Mouse (Mus musculus): ENCODE data around the gene D630045J12Rik.

Gene D630045J12Rik

DNA sequence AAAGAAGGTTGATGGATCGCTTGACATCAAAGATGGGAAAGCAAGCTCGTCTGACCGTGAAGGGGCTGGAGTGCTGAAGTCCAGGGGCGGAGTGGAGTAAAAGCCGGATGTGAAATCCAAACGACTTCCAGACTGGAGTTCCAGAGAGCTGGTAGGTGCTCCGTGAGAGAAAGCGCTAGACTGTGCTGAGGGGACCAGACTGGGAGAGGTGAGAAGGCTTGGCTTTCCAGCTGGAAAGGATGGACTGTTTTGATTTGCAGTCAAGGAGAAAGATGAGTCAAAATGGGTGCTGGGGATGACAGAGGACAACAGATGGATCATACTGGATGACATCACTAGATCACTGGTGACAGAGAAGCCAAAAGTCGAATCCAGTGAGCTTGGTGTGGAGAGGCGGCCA lies 58.5 kb downstream of the D630045J12Rik start:
- no peak for DNase-seq (ENCODE audit: low read depth, low spot score)

DNA sequence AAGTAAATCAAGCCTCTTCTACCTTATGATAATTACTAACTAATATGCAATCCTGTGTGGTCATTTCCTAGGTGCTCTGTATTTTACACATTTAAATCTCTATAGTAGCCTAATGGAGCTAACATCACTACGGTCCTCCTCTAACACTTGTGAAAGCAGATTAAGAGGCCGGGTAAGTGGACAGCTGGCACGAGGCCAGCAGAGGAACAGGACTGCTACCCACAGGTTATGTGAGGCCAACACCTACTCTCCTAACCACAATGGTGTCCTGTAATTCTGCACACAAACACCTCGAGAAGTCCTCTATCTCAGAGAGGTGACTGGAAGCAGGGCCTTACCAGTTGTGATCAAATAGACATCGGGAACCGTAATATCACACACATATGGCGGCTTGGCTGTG lies 59.8 kb downstream of the D630045J12Rik start:
- no peak for DNase-seq (ENCODE audit: low read depth, low spot score)

DNA sequence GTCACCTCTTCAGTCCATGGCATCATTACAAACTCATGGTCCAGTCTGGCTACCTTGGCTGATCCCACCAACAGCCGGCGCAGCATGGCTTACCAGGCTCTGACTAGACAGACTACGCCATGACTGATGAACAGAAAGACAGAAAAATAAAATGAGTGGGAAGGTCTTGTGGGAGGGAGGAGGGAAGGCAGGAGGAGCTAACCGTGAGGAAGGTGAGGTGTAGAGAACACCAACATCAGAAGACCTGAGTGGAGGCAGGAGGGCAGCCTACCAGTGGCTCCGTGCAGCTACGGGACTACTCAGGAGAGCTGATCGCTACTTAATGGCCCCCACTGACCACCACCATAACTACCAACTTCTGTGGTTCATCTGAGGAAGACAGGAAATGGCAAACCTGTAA lies 60.9 kb downstream of the D630045J12Rik start:
- DNase-seq (ENCODE audit: low read depth, low spot score), result no peak

DNA sequence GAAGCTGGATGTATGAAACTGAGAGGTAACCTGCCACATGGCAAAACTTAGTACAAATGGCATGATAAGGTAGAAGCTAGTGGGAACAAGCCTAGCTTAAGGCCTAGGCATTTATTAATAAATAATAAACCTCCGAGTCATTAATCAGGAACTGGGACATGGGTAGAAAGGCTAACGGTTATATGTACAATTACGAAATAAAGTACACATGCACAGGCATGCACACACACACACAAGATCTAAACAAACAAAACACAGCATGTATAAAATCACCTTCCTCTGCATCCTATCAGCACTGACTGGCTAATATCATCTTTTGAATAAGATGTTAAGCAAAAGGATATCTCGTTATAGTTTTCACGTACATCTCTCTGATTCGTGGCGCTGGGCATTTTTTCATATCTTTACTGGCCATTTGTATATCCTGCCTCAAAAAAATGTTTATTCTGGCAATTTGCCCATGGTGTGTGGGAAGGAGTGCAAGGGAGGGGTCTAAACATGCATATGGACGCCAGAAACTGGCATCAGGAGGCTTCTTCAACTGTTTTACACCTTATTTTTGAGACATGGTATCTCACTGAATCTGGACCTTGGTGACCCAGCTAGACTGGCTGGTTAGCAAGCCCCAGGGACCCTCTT lies 67.4 kb downstream of the D630045J12Rik start:
- no peak for DNase-seq (ENCODE audit: low read depth, low spot score)

DNA sequence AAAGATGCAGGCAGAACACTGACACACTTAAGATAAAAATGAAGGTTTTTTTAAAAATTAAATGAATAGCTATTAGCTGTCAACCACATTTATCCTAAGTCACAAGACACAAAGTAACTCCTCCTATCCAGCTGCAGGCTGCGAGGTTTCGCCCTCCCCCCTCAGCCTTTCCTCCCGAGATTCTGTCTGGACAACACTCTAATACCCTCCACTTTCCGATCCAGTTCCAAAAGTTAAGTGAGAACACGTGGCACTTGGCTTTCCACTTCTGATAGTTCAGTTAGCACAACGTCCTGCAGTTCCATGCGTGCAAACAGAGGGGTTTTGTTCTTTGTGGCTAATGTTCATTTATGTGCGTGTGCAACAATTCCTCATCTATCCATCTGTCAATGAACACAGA lies 69.0 kb downstream of the D630045J12Rik start:
- DNase-seq (ENCODE audit: low read depth, low spot score), result no peak

DNA sequence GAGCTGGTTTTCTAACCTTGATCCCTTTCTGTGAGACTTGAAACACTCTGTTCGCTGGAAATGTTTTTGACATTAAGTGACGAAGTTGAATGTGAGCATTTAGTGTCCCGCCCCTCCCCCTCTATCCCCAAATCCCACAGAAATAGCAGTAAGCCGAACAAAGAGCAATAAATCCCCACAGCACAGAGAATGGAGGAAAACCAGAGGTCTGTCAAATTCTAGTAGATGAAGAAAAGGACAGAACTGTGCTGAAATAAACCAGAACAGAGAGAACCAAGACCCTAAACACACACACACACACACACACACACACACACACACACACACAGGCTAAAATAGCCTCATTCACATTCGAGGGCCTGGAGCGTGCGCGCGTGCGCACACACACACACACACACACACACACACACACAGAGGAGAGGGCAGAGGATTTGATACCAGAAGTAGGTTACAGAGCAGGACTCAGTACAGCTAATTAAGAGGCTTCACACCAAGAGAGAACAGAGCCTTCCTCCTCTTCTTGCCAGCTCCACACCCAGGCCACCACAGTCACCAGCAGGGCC lies 72.0 kb downstream of the D630045J12Rik start:
- DNase-seq (ENCODE audit: low read depth, low spot score), result no peak

DNA sequence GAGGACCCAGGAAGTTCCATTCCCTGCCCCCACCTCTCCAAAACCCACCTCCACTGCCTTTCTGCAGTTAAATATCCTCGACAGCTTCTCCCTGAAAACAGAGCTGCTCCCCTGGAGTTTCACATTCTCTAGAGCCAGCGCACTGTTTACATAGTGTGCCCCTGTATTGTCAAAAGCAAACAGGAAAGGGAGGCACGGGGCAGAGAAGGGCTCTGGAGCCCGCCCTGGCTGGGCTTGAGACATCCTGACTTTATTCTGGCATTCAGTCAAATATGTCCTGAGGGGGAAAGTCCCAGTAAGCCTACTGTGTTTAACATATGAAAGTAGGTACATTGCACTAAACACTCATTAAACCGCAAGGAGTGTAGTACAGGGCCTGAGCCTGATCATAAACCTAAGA lies 73.1 kb downstream of the D630045J12Rik start:
- DNase-seq (ENCODE audit: low read depth, low spot score), result no peak

DNA sequence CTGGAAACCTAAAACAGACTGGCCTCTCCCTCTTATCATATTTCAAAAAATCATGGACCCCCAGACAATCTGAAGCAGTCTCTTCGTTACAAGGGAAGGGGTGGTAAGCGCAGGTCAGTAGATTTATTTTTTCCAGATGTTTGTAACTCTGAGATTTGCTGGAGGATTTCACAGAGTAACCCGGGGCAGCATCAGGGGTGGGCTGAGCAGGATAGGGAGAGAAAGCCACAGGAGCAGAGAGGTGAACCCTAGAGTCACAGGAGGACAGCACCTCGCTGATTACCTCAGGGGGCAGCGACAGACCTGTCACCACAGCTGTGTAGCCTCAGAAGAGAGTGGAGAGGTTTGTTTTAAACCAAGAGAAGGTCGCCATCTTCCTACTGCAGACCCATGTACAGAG lies 88.4 kb downstream of the D630045J12Rik start:
- no peak for DNase-seq (ENCODE audit: low read depth, low spot score)

DNA sequence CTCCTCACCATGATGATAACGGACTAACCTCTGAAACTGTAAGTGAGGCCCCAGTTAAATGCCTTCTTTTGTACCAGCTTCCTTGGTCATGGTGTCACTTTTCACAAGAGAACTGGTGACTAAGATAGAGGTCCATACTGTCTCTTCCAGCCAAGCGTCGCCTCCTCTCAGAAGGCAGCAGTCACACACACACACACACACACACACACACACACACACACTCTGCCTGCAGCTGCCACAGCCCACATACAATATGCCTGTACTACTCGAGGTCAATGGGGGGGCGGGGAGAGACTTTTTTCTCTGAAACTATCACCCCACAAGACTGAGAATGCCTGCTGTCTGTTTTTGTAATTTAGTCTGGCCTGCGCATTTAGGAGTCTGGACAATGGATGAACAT lies 89.1 kb downstream of the D630045J12Rik start:
- no peak for DNase-seq (ENCODE audit: low read depth, low spot score)

DNA sequence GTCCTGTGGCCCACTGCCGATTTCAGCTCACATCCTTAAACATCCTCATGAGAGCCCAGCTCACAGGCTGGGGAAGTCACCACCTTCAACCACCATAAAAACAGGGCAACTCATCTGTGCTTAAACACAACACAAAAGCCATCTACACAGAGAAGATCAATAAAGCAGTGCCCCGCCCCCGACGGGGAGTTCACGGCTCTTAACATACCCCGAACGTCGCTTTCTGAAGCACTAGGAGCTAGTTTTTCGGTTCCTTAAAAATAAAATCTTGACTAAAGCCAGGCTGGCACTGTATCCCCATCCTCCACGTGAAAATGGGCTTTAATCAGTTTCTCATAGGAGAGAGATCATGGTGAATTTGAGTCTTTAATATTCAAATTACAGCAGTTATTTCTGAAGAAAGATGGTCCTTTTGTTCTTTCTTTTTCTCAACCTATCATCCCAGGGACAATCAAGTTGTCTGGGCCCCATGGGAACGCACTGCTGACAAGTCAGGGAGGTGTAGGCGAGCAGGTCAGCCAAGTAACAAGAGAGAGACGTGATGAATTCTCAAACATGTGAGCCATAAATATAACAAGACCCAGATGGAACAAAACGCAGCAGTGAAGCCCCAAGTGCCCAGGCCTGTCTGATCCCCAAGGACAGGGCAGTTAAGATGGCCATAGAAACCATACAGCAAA lies 90.8 kb downstream of the D630045J12Rik start:
- no peak for DNase-seq (ENCODE audit: low read depth, low spot score)

DNA sequence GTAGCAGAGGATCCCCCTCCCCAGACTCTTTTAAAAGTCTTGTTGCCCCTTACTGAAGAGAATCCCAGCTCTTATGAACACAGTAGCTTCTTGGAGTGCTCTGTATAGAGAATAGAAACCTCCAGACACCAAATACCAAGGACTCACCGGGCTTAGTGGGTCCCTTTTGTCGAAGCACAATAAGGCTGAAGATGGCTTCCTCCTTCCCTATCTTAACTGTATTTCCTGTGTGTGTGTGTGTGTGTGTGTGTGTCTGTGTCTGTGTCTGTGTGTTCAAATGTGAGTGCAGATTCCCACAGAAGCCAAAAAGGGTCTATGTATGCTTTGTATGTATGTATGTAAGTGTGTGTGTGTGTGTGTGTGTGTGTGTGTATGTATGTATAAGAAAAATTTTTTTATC lies 93.3 kb downstream of the D630045J12Rik start:
- no peak for DNase-seq (ENCODE audit: low read depth, low spot score)

DNA sequence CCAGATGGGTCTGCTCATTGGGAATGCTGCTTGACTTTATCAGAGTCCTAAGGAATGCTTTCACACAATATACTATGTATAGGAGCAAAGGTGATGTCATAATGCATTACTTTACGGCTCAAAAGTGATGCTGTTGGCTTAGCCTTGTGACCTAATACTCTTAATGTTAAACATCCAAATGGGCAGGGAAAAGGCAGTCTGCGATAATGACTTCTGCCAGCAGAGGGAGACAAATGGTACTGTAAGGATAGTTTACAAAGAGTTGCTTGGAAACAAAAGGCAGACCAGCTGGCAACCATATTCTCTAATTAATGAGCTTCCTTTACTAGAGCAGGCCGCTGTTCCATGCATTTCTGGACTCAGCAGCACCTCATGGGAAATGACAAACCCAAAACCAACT lies 93.7 kb downstream of the D630045J12Rik start:
- DNase-seq (ENCODE audit: low read depth, low spot score), result peak; percentile 68

DNA sequence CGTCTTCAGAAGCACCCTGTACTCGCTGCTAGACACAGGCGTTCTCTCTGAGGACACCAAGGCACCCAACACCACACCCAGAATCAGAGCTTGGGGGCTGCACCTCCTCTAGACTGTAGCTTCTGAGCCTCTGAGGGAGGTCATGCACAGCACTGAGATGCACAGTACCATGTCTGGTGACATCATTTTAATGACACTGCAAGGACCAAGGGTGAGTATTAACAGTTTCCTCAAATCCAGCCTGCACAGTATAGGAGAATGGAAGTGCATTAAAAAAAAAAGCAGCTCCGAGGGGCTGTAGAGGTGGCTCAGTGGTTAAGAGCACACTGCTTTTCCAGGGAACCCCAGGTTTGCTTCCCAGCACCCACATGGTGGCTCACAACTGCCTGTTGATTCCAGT lies 94.2 kb downstream of the D630045J12Rik start:
- DNase-seq (ENCODE audit: low read depth, low spot score), result no peak

DNA sequence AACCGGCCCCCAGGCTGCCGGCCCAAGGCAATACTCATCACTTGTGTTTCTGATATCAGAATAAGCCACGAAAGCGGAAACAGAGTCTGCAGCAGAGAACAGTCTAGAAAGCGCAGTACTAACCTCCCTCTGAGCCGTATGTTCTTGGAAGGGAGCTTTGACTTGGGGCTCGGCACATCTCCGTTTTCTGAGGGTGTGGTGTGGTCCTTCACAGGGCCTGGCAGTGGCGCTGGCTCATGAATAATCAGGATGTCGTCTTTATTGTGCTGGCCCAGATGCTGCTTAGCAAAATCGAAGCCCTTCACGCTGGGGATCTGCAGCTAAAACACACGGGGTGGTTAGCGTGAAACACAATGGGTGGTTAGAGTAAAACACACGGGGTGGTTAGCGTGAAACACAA lies 95.9 kb downstream of the D630045J12Rik start:
- DNase-seq (ENCODE audit: low read depth, low spot score), result no peak

DNA sequence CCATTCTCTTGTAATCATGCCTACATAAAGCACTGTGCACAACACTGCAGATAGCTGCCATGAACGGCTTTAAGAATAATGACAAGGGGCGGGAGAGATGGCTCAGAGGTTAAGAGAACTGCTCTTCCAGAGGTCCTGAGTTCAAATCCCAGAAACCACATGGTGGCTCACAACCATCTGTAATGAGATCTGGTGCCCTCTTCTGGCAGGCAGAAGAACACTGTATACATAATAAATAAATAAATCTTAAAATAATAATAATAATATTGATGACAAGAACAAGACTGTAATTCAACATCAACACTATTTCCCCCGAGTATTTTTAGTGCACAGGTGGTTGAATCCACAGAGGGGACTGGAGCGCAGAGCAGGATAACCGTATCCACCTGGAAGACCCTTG lies 97.6 kb downstream of the D630045J12Rik start:
- DNase-seq (ENCODE audit: low read depth, low spot score), result no peak

DNA sequence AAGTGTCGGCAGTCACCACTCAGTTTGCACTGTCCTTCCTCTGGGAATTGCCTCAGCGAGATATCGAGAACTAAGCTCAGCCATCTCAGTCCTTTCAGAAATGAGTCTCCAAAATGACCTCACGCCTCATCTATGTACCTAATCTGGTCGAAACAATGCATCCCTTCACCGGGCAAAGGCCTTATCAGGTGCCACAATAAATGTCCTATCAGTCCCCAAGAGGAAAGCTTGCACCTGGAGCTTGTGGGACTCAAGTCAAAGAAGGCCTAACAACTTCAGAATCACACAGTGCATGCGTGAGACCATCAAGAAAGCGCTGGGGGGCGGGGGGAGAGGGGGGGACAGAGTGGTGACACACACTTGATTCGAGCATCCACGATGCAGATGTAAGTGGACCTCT lies 101.5 kb downstream of the D630045J12Rik start:
- DNase-seq (ENCODE audit: low read depth, low spot score), result no peak

DNA sequence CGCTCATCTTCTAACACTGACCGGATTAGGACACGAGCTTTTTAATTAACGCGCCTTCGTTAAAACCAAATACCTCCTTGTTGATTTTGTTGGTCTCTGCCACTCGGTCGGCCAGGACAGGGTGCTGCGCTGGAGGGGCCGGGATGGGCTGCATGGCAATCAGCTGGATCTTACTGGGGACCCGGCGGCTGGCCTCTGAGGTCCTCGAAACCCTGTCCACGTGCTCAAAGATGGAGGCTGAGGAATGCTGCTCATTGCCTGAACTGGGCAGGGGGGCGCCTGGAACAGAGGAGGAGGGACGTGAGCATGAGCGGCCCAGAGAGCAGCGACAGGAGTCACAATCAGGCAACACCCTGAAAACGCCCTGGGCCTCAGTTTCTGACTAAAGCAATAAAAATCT lies 104.3 kb downstream of the D630045J12Rik start:
- no peak for DNase-seq (ENCODE audit: low read depth, low spot score)

DNA sequence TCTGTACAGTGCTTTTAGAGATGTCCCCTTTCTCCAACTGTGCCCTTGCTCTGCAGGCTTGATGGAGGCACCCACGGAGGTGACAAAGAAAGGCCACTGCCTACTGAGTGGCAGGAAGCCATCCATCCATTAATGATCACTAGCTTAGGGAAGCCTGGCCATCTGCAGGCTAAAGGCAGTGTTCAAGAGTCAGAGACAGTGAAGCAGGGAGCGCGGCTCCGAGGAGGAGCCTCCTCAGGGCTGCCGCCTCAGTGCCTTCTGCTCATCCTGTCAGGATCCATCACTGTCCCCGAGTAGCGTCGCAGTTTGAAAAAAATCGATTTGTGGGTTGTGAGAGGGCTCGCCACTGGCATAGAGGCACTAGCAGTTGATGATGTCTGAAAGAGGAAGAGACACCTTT lies 105.2 kb downstream of the D630045J12Rik start:
- DNase-seq (ENCODE audit: low read depth, low spot score), result no peak

DNA sequence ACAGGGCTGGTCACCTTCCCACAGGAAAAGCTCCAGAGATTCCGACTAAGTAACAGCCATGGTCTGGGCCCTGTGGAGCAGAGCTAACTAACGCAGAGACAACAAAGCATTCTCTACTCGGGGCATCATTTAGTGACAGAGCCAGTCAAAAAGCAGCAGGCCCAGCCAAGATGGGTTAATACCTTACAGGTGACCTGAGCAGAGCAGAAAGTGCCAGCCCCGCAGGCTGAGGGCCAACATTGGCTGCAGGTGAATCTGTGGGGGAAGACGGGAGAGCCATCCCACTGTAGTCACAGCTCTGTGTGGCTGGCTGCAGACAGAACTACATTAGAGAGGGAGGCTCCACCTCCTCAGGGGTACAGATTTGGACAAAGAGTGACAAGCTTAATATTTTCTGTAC lies 106.5 kb downstream of the D630045J12Rik start:
- no peak for DNase-seq (ENCODE audit: low read depth, low spot score)

DNA sequence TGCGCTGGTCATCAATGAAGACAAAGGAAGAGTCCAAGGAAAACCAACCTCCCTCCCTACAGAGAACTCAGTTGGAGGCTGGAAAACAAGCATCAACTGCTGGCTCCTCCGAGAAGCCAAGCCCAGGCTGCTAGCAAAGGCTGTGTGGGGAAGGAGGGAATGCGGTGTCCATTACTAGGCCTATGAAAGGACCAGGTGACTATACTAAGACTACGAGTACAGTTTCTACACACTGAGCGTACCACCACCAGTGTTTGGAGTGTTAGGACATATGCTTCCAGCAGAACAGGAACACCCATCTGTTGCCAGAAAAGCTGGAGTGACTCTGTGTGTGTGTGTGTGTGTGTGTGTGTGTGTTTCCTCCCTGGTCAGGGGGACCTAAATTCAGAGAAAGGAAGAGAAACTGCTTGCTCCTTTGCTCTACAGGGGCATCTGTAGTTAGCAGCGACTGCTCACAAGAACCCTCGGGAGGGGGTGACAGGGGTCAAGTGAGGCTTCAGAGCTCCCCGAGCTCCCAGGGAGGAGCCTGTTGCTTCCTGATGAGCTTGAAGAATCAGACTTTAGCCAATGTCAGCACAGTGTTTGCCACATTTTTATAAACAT lies 108.2 kb downstream of the D630045J12Rik start:
- DNase-seq (ENCODE audit: low read depth, low spot score), result no peak

DNA sequence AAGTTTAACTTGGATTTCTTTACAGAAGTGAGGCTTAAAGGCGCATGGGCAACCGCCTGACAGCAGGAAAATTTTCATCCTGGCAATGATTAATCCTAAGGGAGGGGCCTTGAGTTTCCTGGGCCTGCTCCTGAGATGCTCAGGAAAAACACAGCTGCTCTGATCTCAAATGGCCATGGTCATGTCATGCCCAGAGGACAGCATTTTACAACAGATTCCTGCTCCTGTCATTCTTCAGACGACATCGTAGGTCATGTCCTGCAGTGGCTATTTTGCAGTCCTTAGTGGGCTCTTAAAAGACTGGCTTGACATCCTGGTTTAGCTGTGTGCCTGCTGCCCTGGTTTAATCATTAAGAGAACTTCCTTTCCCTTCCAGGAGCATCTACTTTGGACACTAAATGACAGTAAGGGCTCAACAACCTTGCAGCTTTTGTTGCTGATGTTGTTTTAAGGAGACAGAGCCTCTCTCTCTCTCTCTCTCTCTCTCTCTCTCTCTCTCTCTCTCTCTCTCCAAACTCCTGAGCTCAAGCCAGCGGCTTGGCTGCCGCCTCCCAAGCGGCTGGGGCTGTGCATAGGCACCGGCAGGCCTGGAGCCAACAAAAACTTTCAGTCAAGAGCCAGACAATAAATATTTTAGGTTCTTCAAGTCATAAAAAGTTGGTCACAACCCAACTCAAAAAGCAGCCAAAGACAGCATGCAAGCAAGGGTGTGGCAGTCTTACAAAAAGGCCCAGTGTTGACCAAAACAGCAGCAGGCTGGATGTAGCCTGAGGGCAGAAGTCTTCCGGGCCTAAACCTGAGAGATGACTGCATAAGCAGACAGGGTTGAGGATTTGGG lies 109.4 kb downstream of the D630045J12Rik start:
- no peak for DNase-seq (ENCODE audit: low read depth, low spot score)

DNA sequence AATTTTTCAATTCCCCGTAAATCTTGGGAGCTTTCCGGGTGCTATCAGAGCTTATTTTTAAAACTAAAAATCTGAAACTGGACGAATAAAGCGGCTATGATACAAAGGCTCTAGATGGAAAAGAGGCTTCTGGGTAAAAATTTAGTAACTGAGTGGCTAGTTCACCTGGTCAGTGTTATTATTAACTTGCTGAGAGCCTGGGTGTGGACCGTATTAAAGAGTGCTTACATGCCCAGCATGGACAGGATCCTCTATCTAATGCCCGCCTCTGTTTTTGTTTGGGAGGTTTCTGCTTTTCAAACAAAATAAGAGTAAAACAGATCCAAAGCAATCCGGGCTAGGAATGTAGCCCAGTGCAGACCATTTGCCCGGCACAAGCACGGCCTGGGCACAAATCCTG lies 113.4 kb downstream of the D630045J12Rik start:
- DNase-seq (ENCODE audit: low read depth, low spot score), result no peak
